Mouse (Mus musculus): ENCODE results near the gene Snrk. TPM values are rescaled to one million over a fixed set of nuclear protein-coding genes. Genes with fewer than 3 reads are reported as not detected.

Gene Snrk
- polyA plus RNA-seq, 1 experiment, result 323 TPM

DNA sequence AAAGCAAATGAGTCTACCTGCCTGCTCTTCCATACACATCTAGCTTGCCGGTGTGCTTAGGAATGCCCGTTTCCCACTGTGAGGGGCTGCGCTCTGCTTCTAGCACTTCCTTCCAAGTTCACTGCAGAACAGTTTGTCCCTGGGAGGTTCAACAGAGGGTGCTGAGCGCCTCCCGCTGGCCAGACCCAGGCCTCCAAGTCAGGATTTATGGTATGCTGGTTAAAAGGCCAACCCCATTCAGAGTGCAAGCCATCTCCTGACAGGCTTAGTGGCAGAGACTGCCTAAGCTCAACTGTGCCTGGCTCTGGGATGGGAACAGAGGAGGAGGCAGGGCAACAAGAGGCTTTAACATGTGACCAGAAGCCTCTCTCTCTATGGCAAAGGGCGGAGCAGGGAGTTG, 82.2 kb downstream of the Snrk start:
- DNase-seq, result peak; percentile 69 to 70
- Histone ChIP-seq H3K4me1 (ENCODE audit: control insufficient read depth, insufficient read depth, low read length) (peaks cover 5% of the 10 kb centered on the region), H3K4me3 (replicated peaks; ENCODE audit: insufficient read depth, low read depth, low read length) (no peak overlapping the region), H3K27ac (ENCODE audit: insufficient read depth, low read length) (no peak overlapping the region), H3K27me3 (ENCODE audit: control insufficient read depth, insufficient read depth, low read length) (no peaks in the 10 kb centered on the region)
- 71% methylated on average over 6 of the region's 6 CpGs for WGBS
- TF ChIP-seq CTCF (IDR thresholded peaks at IDR 0.05; ENCODE audit: borderline replicate concordance, insufficient read depth, low read depth, low read length) (peak; percentile 59), POLR2A (IDR thresholded peaks at IDR 0.05; ENCODE audit: borderline replicate concordance, insufficient read depth, low read length) (no peak)

DNA sequence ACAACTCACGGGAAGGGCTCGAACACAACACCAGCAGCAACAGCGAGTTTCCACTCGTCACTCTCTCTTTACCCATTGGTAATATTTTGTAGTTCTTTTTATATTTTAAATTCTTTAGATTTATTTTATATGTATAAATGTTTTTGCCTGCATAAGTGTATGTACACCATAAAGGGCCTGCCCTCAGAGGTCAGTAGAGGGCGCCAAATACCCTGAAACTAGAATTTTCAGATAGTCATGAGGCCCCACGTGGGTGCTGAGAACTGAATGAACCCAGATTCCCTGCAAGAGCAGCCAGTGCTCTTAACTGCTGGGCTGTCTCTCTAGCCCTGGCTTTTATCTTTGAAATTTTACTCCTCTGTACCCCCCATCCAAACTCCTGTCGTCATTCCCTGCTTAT, 87.4 kb downstream of the Snrk start:
- Histone ChIP-seq H3K27me3 (ENCODE audit: control insufficient read depth, insufficient read depth, low read length) (no peaks in the 10 kb centered on the region), H3K27ac (ENCODE audit: insufficient read depth, low read length) (no peak overlapping the region), H3K4me1 (ENCODE audit: control insufficient read depth, insufficient read depth, low read length) (peaks cover 23% of the 10 kb centered on the region), H3K4me3 (replicated peaks; ENCODE audit: insufficient read depth, low read depth, low read length) (no peak overlapping the region)
- DNase-seq, result no peak
- WGBS, result 90% methylated on average over 7 of the region's 7 CpGs
- no peak for TF ChIP-seq CTCF (IDR thresholded peaks at IDR 0.05; ENCODE audit: borderline replicate concordance, insufficient read depth, low read depth, low read length)
- TF ChIP-seq POLR2A (IDR thresholded peaks at IDR 0.05; ENCODE audit: borderline replicate concordance, insufficient read depth, low read length), result no peak

DNA sequence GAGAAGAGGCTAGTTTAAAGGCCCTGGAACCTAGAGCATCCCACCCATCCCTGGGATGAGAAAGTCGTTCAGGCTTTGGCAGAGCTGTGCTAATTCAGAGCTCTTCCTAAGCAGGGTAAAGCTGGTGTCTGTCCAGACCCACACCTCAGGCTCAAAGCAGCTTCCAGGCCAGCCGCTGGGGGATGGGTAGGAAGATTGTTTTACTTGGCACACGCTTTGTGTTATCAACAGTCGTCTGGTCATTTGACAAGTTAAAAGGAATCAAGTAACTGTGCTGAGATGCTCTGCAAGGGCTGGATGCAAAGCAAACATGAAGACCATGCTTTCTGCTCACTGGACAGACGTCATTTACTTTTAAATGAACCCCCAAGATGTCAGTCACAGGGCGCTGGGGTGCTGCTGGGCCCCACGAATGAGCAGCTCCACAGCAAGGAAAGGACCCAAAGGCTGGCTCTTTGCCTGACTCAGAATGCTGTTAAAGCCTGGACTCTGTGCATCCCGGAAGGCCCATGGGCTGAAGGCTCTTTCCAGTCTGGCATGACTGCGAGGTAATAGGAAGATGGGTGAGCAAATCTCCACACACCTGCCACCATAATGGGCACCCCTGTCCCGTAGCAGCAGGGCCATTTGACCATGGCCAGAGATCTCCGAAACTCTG, 88.6 kb downstream of the Snrk start:
- H3K4me3 ChIP-seq (replicated peaks; ENCODE audit: insufficient read depth, low read depth, low read length), result no peak overlapping the region
- peaks cover 23% of the 10 kb centered on the region for H3K4me1 ChIP-seq (ENCODE audit: control insufficient read depth, insufficient read depth, low read length)
- H3K27me3 ChIP-seq (ENCODE audit: control insufficient read depth, insufficient read depth, low read length), result no peaks in the 10 kb centered on the region
- TF ChIP-seq CTCF (IDR thresholded peaks at IDR 0.05; ENCODE audit: borderline replicate concordance, insufficient read depth, low read depth, low read length) (no peak), POLR2A (IDR thresholded peaks at IDR 0.05; ENCODE audit: borderline replicate concordance, insufficient read depth, low read length) (no peak)
- WGBS, result 49% methylated on average over 11 of the region's 11 CpGs
- no peak overlapping the region for H3K27ac ChIP-seq (ENCODE audit: insufficient read depth, low read length)
- no peak for DNase-seq

DNA sequence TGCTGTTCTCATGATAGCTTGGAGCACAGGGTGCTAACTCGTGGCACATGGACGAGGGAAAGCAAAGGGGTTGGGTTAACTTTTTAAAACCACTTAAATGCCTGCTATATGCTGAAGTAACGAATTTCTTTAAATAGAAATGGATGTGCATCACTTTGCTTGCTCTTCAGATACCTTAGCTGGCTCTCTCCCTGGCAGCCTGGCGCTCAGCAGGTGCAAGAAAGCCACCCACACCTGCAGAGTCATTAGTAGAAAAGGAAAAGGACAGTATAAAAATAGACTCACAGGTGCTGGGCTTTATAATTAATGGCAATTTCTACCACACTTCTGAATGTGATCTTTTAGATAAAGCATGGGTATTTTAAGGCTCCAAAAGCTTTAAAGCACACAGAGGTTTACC, 91.2 kb downstream of the Snrk start:
- DNase-seq, result peak in 1 of 2 experiments; percentile 61
- peaks cover 23% of the 10 kb centered on the region for H3K4me1 ChIP-seq (ENCODE audit: control insufficient read depth, insufficient read depth, low read length)
- H3K4me3 ChIP-seq (replicated peaks; ENCODE audit: insufficient read depth, low read depth, low read length), result no peak overlapping the region
- no peak for TF ChIP-seq POLR2A (IDR thresholded peaks at IDR 0.05; ENCODE audit: borderline replicate concordance, insufficient read depth, low read length)
- TF ChIP-seq CTCF (IDR thresholded peaks at IDR 0.05; ENCODE audit: borderline replicate concordance, insufficient read depth, low read depth, low read length), result no peak
- H3K27ac ChIP-seq (ENCODE audit: insufficient read depth, low read length), result no peak overlapping the region
- WGBS, result 40% methylated on average over 4 of the region's 4 CpGs
- no peaks in the 10 kb centered on the region for H3K27me3 ChIP-seq (ENCODE audit: control insufficient read depth, insufficient read depth, low read length)

DNA sequence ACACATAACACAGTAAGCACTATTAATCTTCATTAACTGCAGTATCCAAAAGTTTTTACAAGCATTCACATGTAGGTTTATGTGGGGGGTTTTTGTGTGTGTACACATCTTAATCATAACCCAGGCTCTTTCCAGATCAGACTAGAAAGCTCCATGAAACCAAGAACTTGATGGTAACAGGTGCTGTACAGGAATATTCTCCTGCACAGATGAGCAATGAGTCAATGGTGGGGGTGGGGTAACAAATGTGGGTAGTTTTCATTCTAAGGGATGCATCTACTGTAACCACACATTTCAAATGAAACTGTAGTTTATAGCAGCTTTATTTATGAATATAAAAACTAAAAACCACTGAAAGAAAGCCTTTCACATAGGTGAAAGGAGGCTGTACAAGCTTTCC, 98.1 kb downstream of the Snrk start:
- Histone ChIP-seq H3K27me3 (ENCODE audit: control insufficient read depth, insufficient read depth, low read length) (no peaks in the 10 kb centered on the region), H3K4me1 (ENCODE audit: control insufficient read depth, insufficient read depth, low read length) (no peaks in the 10 kb centered on the region), H3K4me3 (replicated peaks; ENCODE audit: insufficient read depth, low read depth, low read length) (no peak overlapping the region), H3K27ac (ENCODE audit: insufficient read depth, low read length) (no peak overlapping the region)
- TF ChIP-seq POLR2A (IDR thresholded peaks at IDR 0.05; ENCODE audit: borderline replicate concordance, insufficient read depth, low read length) (no peak), CTCF (IDR thresholded peaks at IDR 0.05; ENCODE audit: borderline replicate concordance, insufficient read depth, low read depth, low read length) (no peak)
- DNase-seq, result no peak

DNA sequence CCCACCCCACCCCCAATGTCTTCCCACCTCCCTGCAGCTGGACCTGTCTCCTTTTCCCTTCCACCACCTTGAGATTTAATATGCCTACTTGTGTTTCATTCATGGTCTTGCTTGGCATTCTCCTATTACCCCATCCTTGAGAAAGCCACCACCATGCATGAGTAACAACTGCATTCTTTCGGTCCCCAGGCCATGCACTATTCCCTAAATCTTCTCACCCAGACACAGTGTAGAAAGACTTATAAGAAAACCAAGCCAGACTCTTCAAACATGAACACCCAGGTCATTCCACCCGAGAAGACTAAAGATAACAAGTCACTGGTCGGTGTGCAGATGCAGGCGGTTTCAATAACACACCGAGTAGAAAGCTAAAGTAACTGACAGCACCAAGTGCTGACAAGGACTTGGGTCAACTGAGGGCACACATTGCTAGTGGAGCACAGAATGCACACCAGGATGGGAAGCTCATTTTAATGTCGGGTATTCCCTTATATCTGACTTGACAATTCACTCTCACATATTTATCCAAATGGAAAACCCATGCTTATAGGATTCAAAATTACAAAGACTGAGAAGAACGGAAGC, 100.0 kb downstream of the Snrk start:
- TF ChIP-seq CTCF (IDR thresholded peaks at IDR 0.05; ENCODE audit: borderline replicate concordance, insufficient read depth, low read depth, low read length) (no peak), POLR2A (IDR thresholded peaks at IDR 0.05; ENCODE audit: borderline replicate concordance, insufficient read depth, low read length) (no peak)
- WGBS, result 92% methylated on average over 7 of the region's 7 CpGs

More for the DNA sequence above, 100.0 kb downstream of the Snrk start:
- Histone ChIP-seq H3K4me1 (ENCODE audit: control insufficient read depth, insufficient read depth, low read length) (no peaks in the 10 kb centered on the region), H3K4me3 (replicated peaks; ENCODE audit: insufficient read depth, low read depth, low read length) (no peak overlapping the region), H3K27me3 (ENCODE audit: control insufficient read depth, insufficient read depth, low read length) (no peaks in the 10 kb centered on the region), H3K27ac (ENCODE audit: insufficient read depth, low read length) (no peak overlapping the region)
- DNase-seq, result no peak

Other genes starting within 250 kb of the Snrk start
- 0.05 and 0.16 TPM in 2 replicates for gene Ackr2, start 218.9 kb upstream of the Snrk start, polyA plus RNA-seq (2012; rRNA removed)
- not detected in 2 replicates for gene Cyp8b1, start 201.0 kb upstream of the Snrk start, polyA plus RNA-seq (2012; rRNA removed)
- 3.1 and 3.2 TPM in 2 replicates for gene Fam198a, start 166.3 kb upstream of the Snrk start, polyA plus RNA-seq (2012; rRNA removed)
- gene Pomgnt2, start 120.2 kb upstream of the Snrk start, polyA plus RNA-seq (2012; rRNA removed), result 41.0 and 43.5 TPM in 2 replicates
- gene Ano10, start 177.2 kb downstream of the Snrk start, polyA plus RNA-seq (2012; rRNA removed), result 29.7 and 31.3 TPM in 2 replicates
- gene Abhd5, start 234.3 kb downstream of the Snrk start, polyA plus RNA-seq (2012; rRNA removed), result 23.8 and 24.1 TPM in 2 replicates

Data from cerebellum, adult 2 months (tissue).